11 mouse cellular contexts compared by ENCODE assay signal in genomic region chr12:108216611-108217370, GRCm38 (mm10). TPM values are rescaled to one million over a fixed set of nuclear protein-coding genes. Genes with fewer than 3 reads are reported as not detected.
DNase-seq lines count a peak whose midpoint lies in the region; ATAC-seq lines count a peak whose summit lies in the region.
"Had no signal": no experiment of that assay in that cellular context is flagged by ENCODE, and none has a peak within 500 bp of the region (broad histone marks: within the 10 kb centered on the region; RNA-seq: fewer than 3 reads in every experiment).

No protein-coding gene starts in this region.

- no peak overlapping the region for H3K4me3 ChIP-seq in neural tube, embryonic 11.5 days (ENCODE audit: low read depth, low read length)
- H3K4me3 ChIP-seq in forebrain, embryonic 16.5 days (replicated peaks; ENCODE audit: low read length), result no peak overlapping the region
- H3K4me3 ChIP-seq in midbrain, embryonic 10.5 days, result no peak overlapping the region
- H3K4me3 ChIP-seq: embryonic facial prominence, embryonic 13.5 days; liver, embryonic 13.5 days had no signal

- DNase-seq in neural tube, embryonic 11.5 days (ENCODE audit: low spot score), result no peak
- DNase-seq in neural tube, embryonic 10.5 days (ENCODE audit: extremely low spot score, low spot score), result no peak
- no peak for DNase-seq in midbrain, embryonic 10.5 days (ENCODE audit: low spot score)
- DNase-seq in kidney, adult 8-10 months, result no peak
- no peak for DNase-seq in urinary bladder, postnatal 4 days (ENCODE audit: low spot score in 2 of 2)
- DNase-seq: liver, embryonic 13.5 days had no signal

- peak overlapping the region; percentile 26 for H3K9ac ChIP-seq in neural tube, embryonic 11.5 days (ENCODE audit: low read length)
- H3K9ac ChIP-seq in forebrain, embryonic 16.5 days (replicated peaks; ENCODE audit: low read depth, low read length), result no peak overlapping the region; the same call in 1 of the 2 replicates
- H3K9ac ChIP-seq: embryonic facial prominence, embryonic 13.5 days; liver, embryonic 13.5 days had no signal

- H3K4me2 ChIP-seq in neural tube, embryonic 11.5 days (ENCODE audit: low read depth), result no peak overlapping the region
- no peak overlapping the region; the same call in 1 of the 2 replicates for H3K4me2 ChIP-seq in forebrain, embryonic 16.5 days (ENCODE audit: low read length)
- H3K4me2 ChIP-seq: embryonic facial prominence, embryonic 13.5 days; heart, embryonic 11.5 days; liver, embryonic 13.5 days had no signal

- WGBS in neural tube, embryonic 11.5 days, result 70% methylated on average over 11 of the region's 11 CpGs
- WGBS in forebrain, embryonic 16.5 days, result 42% methylated on average over 11 of the region's 11 CpGs
- WGBS in midbrain, embryonic 10.5 days, result 82% methylated on average over 11 of the region's 11 CpGs

- H3K27ac ChIP-seq in neural tube, embryonic 11.5 days (ENCODE audit: low read depth, low read length), result peak overlapping the region; percentile 67
- H3K27ac ChIP-seq in forebrain, embryonic 16.5 days (ENCODE audit: low read length), result no peak overlapping the region
- peak overlapping the region; percentile 76 for H3K27ac ChIP-seq in midbrain, embryonic 10.5 days (replicated peaks)
- H3K27ac ChIP-seq: embryonic facial prominence, embryonic 13.5 days; liver, embryonic 13.5 days had no signal

- peak; percentile 36; the same call in 1 of the 2 replicates for ATAC-seq in neural tube, embryonic 11.5 days (ENCODE audit: insufficient read depth, low FRiP score, low TSS enrichment)
- ATAC-seq in forebrain, embryonic 16.5 days, result peak; percentile 16
- no peak for ATAC-seq in inflammation-experienced regulatory T-cells, adult 6 months

- H3K9me3 ChIP-seq in neural tube, embryonic 11.5 days (ENCODE audit: control insufficient read depth, low read length), result no peaks in the 10 kb centered on the region
- no peaks in the 10 kb centered on the region for H3K9me3 ChIP-seq in forebrain, embryonic 16.5 days (ENCODE audit: control insufficient read depth, low read length)
- no peaks in the 10 kb centered on the region for H3K9me3 ChIP-seq in midbrain, embryonic 10.5 days (replicated peaks)
- H3K9me3 ChIP-seq: embryonic facial prominence, embryonic 13.5 days; liver, embryonic 13.5 days had no signal

- no peaks in the 10 kb centered on the region for H3K36me3 ChIP-seq in neural tube, embryonic 11.5 days (ENCODE audit: control insufficient read depth, insufficient read depth, low read length)
- H3K36me3 ChIP-seq in forebrain, embryonic 16.5 days (ENCODE audit: control insufficient read depth, insufficient read depth), result no peaks in the 10 kb centered on the region
- H3K36me3 ChIP-seq in midbrain, embryonic 10.5 days, result peaks cover 27% of the 10 kb centered on the region
- H3K36me3 ChIP-seq: embryonic facial prominence, embryonic 13.5 days; liver, embryonic 13.5 days had no signal

- H3K27me3 ChIP-seq in neural tube, embryonic 11.5 days (ENCODE audit: control insufficient read depth, insufficient read depth, low read length), result no peaks in the 10 kb centered on the region
- H3K27me3 ChIP-seq in forebrain, embryonic 16.5 days (replicated peaks; ENCODE audit: control insufficient read depth, insufficient read depth, low read length), result no peaks in the 10 kb centered on the region
- no peaks in the 10 kb centered on the region for H3K27me3 ChIP-seq in midbrain, embryonic 10.5 days (ENCODE audit: low read depth, poor library complexity, severe bottlenecking)
- H3K27me3 ChIP-seq: embryonic facial prominence, embryonic 13.5 days; liver, embryonic 13.5 days; Patski had no signal

- peaks cover 64% of the 10 kb centered on the region for H3K4me1 ChIP-seq in neural tube, embryonic 11.5 days (ENCODE audit: control insufficient read depth, insufficient read depth, low read length)
- peaks cover 64% of the 10 kb centered on the region for H3K4me1 ChIP-seq in forebrain, embryonic 16.5 days (replicated peaks; ENCODE audit: control insufficient read depth, insufficient read depth, low read length)
- H3K4me1 ChIP-seq in midbrain, embryonic 10.5 days, result peaks cover 94% of the 10 kb centered on the region

RNA-seq across cellular contexts. Expression of gene Ccnk, which starts 37.4 kb away (rescaled TPM):
- polyA plus RNA-seq in neural tube, embryonic 11.5 days (2014; fragmentation: Nextera tagmentation; extraction: Ambion mirVana), result 6.0 and 6.9 TPM in 2 replicates
- polyA plus RNA-seq in forebrain, embryonic 16.5 days (2015; fragmentation: Nextera tagmentation; extraction: Ambion mirVana), result 3.1 and 3.2 TPM in 2 replicates
- 3.3 and 3.5 TPM in 2 replicates for polyA plus RNA-seq in midbrain, embryonic 10.5 days (2016; fragmentation: Nextera tagmentation; extraction: Ambion mirVana)
- polyA plus RNA-seq in inflammation-experienced regulatory T-cells, adult 6 months (2017; shearing (Covaris generic)), result 1 to 10 TPM; 3.9 to 6.3 (median 5.2) TPM

RNA-seq across cellular contexts. Expression of gene Setd3, which starts 37.7 kb away (rescaled TPM):
- 86.5 and 91.6 TPM in 2 replicates for polyA plus RNA-seq in neural tube, embryonic 11.5 days (2014; fragmentation: Nextera tagmentation; extraction: Ambion mirVana)
- polyA plus RNA-seq in forebrain, embryonic 16.5 days (2015; fragmentation: Nextera tagmentation; extraction: Ambion mirVana), result 104 and 116 TPM in 2 replicates
- 77.8 and 77.9 TPM in 2 replicates for polyA plus RNA-seq in midbrain, embryonic 10.5 days (2016; fragmentation: Nextera tagmentation; extraction: Ambion mirVana)
- 10 to 100 TPM; 27.7 to 33.1 (median 32.1) TPM for polyA plus RNA-seq in inflammation-experienced regulatory T-cells, adult 6 months (2017; shearing (Covaris generic))

RNA-seq across cellular contexts. Expression of gene Ccdc85c, which starts 58.4 kb away (rescaled TPM):
- polyA plus RNA-seq in neural tube, embryonic 11.5 days (2014; fragmentation: Nextera tagmentation; extraction: Ambion mirVana), result 18.9 and 20.3 TPM in 2 replicates
- polyA plus RNA-seq in forebrain, embryonic 16.5 days (2015; fragmentation: Nextera tagmentation; extraction: Ambion mirVana), result 12.0 and 12.9 TPM in 2 replicates
- 12.1 and 15.5 TPM in 2 replicates for polyA plus RNA-seq in midbrain, embryonic 10.5 days (2016; fragmentation: Nextera tagmentation; extraction: Ambion mirVana)
- polyA plus RNA-seq in inflammation-experienced regulatory T-cells, adult 6 months (2017; shearing (Covaris generic)), result under 1 TPM; 0.21 to 0.33 (median 0.28) TPM
